Mouse (Mus musculus): ENCODE results near the gene Tenm4. TPM values are rescaled to one million over a fixed set of nuclear protein-coding genes. Genes with fewer than 3 reads are reported as not detected.

Gene Tenm4
- polyA plus RNA-seq, 1 experiment from 2014 or later: 45.6 TPM

DNA sequence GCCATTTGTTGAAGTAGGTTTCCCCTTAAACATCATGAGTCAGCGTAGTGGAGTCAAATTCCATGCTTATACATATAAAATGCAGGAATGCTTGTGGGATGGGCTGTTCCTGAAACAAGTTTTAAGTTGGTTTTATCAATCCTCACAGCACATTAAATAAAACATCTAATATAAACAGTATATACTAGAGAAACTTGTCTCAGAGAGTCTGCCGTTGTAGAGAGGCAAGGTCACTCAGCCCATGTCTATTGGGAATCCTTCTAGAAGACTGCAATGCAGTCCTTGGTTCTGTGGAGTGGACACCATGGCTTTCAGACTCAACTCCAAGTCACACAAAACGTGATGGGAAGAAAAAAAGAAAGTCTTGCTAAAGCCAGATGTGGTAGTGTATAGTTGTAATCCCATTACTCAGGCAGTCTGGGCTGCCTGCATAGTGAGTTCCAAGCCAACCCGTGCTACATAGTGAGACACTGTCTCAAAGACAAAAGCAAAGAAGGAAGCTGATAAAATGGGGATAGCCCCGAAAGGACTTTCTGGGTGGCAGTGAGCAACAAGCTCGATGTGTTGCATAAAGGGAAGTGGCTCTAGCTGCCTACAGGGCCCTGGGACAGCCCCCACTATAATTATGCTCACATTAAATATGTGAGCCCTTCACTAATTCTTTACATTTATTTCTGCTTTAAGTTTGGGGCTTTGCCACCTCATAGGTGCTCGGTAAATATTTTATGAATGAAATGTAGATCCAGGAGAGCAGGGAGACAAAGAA is 707.6 kb downstream of the Tenm4 start:
- peaks cover 9% of the 10 kb centered on the region for H3K36me3 ChIP-seq
- no peaks in the 10 kb centered on the region for H3K9me3 ChIP-seq
- H3K4me1 ChIP-seq: peaks cover 22% of the 10 kb centered on the region
- WGBS: 75% methylated on average over 7 of the region's 7 CpGs
- no peak overlapping the region for H3K9ac ChIP-seq
- no peak for ATAC-seq (ENCODE audit: insufficient number of reproducible peaks, insufficient read depth, low FRiP score, low TSS enrichment, low read depth)
- no peak overlapping the region for H3K27ac ChIP-seq
- no peak overlapping the region for H3K4me2 ChIP-seq
- no peak overlapping the region for H3K4me3 ChIP-seq
- H3K27me3 ChIP-seq: no peaks in the 10 kb centered on the region

DNA sequence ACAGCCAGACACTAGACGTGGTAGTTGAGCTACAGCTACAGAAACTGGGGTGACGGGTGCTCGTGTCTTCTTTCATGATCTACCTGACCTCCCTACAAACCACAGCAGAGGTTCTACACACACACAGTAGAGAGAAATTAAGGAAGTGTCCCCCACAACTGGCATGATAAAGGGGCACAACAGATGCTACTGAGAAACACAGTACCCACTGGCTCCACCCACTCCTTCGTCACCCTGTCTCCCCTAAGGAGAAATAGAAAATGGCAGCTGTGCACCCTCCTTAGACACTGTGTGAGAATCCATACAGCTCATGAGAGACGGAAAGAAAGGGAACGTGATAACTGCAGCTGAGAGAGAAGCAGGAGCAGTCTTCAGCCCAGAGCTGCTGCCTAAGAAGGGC is 708.5 kb downstream of the Tenm4 start:
- ATAC-seq (ENCODE audit: insufficient number of reproducible peaks, insufficient read depth, low FRiP score, low TSS enrichment, low read depth): no peak
- Histone ChIP-seq H3K4me1 (peaks cover 31% of the 10 kb centered on the region), H3K36me3 (0 out of 2 replicates have a peak, but pooled peaks cover 3% of the 10 kb centered on the region), H3K9ac (no peak overlapping the region), H3K9me3 (no peaks in the 10 kb centered on the region), H3K4me2 (no peak overlapping the region), H3K27ac (no peak overlapping the region), H3K4me3 (no peak overlapping the region), H3K27me3 (no peaks in the 10 kb centered on the region)
- 89% methylated on average over 6 of the region's 6 CpGs for WGBS

DNA sequence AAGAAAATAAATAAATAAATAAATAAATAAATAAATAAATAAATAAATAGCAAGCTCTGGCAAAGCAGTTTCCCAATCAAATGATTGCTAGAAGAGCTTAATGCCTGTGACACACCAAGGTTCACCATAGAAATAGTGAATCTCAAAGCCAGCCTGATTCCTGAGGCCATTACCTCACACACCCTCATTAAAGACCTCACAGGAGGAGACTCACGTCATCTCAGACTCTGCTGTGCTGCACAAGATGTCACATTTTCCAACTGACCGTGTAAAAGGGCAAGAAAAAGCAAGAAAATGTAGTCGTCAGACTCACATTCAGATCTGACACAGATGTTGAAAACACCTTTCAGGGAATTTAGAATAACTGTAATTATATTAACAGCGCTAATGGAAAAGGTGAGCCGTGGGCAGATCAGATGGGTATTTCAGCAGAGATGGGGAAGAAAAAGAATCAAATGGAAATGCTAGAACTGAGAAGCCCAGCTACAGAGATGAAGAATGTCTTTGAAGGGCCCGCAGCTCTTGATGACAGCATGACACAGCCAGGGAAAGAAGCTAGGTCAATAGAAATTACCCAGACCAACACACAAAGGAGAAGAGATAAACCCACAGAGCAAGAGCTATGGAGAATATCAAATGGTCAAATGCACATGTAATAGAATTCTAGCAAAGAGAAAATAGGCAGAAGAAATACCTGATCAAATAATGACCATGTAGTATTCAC is 709.3 kb downstream of the Tenm4 start:
- no peaks in the 10 kb centered on the region for H3K27me3 ChIP-seq
- no peak overlapping the region for H3K9ac ChIP-seq
- peaks cover 33% of the 10 kb centered on the region for H3K4me1 ChIP-seq
- H3K4me3 ChIP-seq: no peak overlapping the region
- no peak for ATAC-seq (ENCODE audit: insufficient number of reproducible peaks, insufficient read depth, low FRiP score, low TSS enrichment, low read depth)
- H3K4me2 ChIP-seq: no peak overlapping the region
- H3K27ac ChIP-seq: no peak overlapping the region
- H3K9me3 ChIP-seq: no peaks in the 10 kb centered on the region
- 82% methylated on average over 6 of the region's 6 CpGs for WGBS
- H3K36me3 ChIP-seq: peaks cover 7% of the 10 kb centered on the region

DNA sequence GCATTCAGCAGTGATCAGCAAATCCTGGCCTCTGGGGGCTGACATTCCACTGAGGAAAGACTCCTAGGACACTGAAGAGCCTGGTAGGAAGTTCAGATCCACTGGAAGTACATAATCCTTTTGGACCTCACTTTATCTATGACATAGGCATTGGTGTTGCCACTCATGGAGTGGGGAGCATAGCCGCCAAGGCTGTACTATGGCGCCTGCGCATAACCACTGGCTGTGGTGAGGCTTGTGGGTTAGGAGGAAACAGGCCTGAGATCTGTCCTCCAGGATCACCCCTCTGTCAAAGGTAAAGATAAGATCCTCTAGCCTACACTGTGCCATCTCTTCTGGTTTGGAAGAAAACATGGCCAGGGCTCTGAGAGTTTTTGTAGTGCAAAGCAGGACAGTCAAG is 712.3 kb downstream of the Tenm4 start:
- ATAC-seq (ENCODE audit: insufficient number of reproducible peaks, insufficient read depth, low FRiP score, low TSS enrichment, low read depth): no peak
- Histone ChIP-seq H3K27ac (peak overlapping the region; percentile 44; the same call in 1 of the 2 replicates), H3K4me2 (no peak overlapping the region)

DNA sequence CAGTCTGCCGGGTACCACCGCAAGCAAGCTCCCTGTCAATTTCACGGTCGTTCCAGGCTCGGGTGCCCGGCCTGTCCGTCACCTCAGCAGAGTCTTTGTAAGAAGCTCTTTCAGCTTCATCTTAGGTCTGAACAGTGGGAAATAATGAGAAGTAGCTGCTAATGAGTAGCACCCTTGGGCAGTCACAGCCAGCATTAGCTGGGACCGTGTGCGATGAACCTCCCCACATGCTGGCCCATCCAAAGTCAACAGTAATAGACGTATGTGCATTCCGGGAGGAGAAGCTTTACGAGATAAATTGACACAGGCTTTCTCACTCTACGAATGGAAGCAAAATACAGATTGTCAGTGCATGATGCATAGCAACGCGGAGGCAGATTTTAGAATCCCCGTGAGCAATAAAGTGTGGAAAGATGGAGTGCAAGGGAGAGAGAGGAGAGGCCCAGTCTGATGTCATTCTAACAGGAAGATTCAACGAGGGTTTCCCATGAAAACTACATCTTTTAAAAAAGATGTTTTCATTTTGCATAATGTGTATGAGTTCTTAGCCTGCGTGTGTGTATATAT is 716.1 kb downstream of the Tenm4 start:
- no peaks in the 10 kb centered on the region for H3K27me3 ChIP-seq

More for the DNA sequence above, 712.3 kb downstream of the Tenm4 start:
- peaks cover 34% of the 10 kb centered on the region for H3K4me1 ChIP-seq
- H3K9me3 ChIP-seq: no peaks in the 10 kb centered on the region
- WGBS: 97% methylated on average over 3 of the region's 3 CpGs
- H3K36me3 ChIP-seq: peaks cover 13% of the 10 kb centered on the region
- H3K4me3 ChIP-seq: no peak overlapping the region
- no peaks in the 10 kb centered on the region for H3K27me3 ChIP-seq
- no peak overlapping the region for H3K9ac ChIP-seq

DNA sequence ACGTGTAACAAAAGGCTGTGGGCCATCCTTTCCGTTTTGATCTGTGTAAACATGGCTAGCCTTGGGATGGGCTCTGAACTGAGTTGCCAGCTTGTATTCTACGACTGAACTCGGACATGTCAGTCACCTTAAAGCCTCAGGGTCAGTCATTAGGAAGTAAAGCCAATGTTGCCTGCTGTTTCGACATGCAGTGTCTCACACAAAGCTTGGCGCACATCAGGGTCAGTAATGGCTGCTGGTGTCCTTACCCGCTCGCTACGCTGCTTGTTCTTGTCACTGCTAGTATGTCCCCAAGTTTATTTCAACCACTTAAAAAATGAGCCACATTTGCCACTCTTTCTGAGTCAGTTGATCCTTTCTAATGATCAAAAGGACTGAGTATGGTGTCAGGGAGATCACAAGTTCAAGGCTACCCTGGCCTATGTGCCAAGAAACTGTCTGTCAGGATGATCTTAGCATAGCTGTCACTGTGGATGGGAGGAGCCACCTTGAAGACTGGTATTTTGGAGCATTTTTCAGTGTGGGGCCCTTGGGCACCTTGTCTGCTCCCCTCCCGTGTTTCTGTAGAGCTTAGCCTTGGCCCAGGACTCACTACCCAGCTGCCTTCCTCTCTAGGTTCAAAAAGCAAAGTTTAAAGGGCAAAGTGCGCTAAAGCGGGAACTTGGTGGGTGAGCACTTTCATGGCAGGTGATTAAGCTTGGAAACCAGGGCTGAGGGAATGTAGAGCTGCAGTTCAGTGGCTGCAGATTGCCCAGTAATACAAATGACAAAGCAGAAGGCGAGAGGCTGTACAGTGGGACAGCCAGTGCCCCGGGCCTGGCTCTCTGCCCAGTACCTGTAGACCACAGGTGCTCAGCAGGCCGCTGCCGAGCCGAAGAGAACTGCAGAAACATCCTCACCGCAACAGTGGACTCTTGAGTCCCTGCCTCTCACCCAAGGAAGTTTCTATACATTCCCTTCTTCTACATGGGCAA is 718.3 kb downstream of the Tenm4 start:
- no peaks in the 10 kb centered on the region for H3K27me3 ChIP-seq
- no peak overlapping the region for H3K9ac ChIP-seq
- H3K4me2 ChIP-seq: no peak overlapping the region
- no peak overlapping the region for H3K27ac ChIP-seq
- no peak overlapping the region for H3K4me3 ChIP-seq
- H3K4me1 ChIP-seq: peaks cover 25% of the 10 kb centered on the region
- 86% methylated on average over 18 of the region's 18 CpGs for WGBS
- no peak for ATAC-seq (ENCODE audit: insufficient number of reproducible peaks, insufficient read depth, low FRiP score, low TSS enrichment, low read depth)
- no peaks in the 10 kb centered on the region for H3K9me3 ChIP-seq
- H3K36me3 ChIP-seq: peaks cover 38% of the 10 kb centered on the region

More for the DNA sequence above, 716.1 kb downstream of the Tenm4 start:
- Histone ChIP-seq H3K9ac (no peak overlapping the region), H3K4me2 (no peak overlapping the region), H3K4me1 (peaks cover 42% of the 10 kb centered on the region), H3K36me3 (peaks cover 16% of the 10 kb centered on the region), H3K4me3 (no peak overlapping the region), H3K9me3 (no peaks in the 10 kb centered on the region), H3K27ac (0 out of 2 replicates have a peak overlapping the region, but pooled peaks have one; percentile 13)
- 70% methylated on average over 18 of the region's 18 CpGs for WGBS
- ATAC-seq (ENCODE audit: insufficient number of reproducible peaks, insufficient read depth, low FRiP score, low TSS enrichment, low read depth): no peak

DNA sequence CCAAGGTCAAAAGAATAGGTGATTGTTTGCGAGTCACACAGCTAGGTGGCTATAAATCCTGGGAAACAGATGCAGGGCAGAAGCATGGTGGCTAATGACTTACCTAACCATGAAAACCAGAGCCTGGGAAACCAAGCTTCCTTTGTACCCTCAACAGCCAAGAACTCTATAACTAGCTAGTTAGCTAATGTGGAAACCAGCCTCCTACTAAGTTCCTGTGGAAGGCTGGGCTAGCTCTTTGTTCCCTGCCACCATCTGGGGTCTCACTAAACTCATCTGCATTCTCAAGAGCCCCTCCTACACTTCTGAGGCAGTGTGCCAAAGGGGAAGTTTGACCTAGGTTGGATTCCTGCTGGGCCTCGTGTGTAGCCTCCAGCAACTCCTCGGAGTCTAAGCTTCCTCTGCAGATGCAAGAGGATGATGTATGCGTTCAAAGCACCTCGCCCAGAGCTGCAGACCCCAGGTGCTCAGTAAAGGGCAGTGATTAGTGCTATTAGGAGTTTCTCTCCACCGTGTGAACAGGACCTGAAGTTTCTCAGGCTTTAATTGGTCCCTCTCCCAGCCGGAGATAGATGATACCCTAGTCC is 719.1 kb downstream of the Tenm4 start:
- Histone ChIP-seq H3K4me3 (no peak overlapping the region), H3K27ac (no peak overlapping the region; the same call in 1 of the 2 replicates), H3K4me1 (peaks cover 20% of the 10 kb centered on the region), H3K9ac (no peak overlapping the region), H3K27me3 (no peaks in the 10 kb centered on the region), H3K4me2 (no peak overlapping the region), H3K36me3 (peaks cover 44% of the 10 kb centered on the region), H3K9me3 (no peaks in the 10 kb centered on the region)
- ATAC-seq (ENCODE audit: insufficient number of reproducible peaks, insufficient read depth, low FRiP score, low TSS enrichment, low read depth): no peak
- WGBS: 37% methylated on average over 7 of the region's 7 CpGs

DNA sequence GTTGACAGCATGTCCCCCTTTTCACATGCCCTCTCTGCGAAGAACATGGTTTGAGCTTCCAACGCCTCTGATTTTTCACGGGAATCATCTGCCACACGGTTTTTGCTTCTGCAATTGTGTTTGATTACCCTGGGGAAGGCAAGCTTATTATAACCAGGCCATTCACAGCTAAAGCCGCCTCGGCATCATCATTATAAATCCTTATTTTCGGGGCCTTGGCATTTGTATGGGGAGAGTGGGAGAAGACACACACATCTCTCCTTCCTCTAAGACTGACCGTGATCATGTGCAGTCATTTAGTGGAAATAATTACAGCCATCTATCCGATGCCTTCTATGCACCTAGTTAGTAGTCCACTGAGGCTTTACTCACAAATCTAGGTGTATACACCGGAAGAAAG is 719.9 kb downstream of the Tenm4 start:
- ATAC-seq (ENCODE audit: insufficient number of reproducible peaks, insufficient read depth, low FRiP score, low TSS enrichment, low read depth): no peak
- Histone ChIP-seq H3K27me3 (no peaks in the 10 kb centered on the region), H3K36me3 (peaks cover 47% of the 10 kb centered on the region), H3K4me1 (peaks cover 20% of the 10 kb centered on the region), H3K4me2 (no peak overlapping the region), H3K27ac (no peak overlapping the region), H3K4me3 (no peak overlapping the region), H3K9ac (no peak overlapping the region), H3K9me3 (no peaks in the 10 kb centered on the region)
- 68% methylated on average over 10 of the region's 10 CpGs for WGBS

DNA sequence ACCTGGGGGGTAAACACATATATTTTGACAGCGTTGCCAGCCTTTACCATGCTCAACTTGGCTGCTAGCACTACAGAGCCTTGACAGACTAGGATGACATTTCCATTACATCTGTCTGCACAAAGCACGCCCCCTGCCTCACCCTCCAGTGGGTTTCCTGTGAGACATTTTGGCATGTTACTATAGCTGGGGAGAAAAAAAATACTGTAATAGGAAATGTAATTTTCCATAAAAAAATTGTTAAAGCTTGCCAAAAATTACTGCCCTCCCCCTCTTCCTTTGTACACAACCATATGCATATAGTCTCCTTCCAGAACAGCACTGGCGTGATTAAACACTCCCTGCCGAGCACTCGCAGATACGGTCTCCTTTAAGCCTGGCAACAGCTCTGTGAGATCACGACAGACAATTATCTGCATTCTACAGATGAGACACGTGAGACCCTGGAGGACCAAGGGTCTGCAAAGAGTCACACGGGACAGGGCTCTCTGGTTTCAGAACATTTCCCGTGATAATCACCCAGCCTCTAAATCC is 728.1 kb downstream of the Tenm4 start:
- peaks cover 19% of the 10 kb centered on the region for H3K4me1 ChIP-seq
- H3K9me3 ChIP-seq: no peaks in the 10 kb centered on the region
- peak overlapping the region; percentile 37 for H3K4me2 ChIP-seq
- 0 out of 2 replicates have a peak overlapping the region, but pooled peaks have one; percentile 16 for H3K9ac ChIP-seq
- H3K27me3 ChIP-seq: no peaks in the 10 kb centered on the region
- peak overlapping the region; percentile 74 for H3K27ac ChIP-seq
- ATAC-seq (ENCODE audit: insufficient number of reproducible peaks, insufficient read depth, low FRiP score, low TSS enrichment, low read depth): peak; percentile 77
- no peak overlapping the region for H3K4me3 ChIP-seq
- peaks cover 47% of the 10 kb centered on the region for H3K36me3 ChIP-seq
- 27% methylated on average over 10 of the region's 10 CpGs for WGBS

DNA sequence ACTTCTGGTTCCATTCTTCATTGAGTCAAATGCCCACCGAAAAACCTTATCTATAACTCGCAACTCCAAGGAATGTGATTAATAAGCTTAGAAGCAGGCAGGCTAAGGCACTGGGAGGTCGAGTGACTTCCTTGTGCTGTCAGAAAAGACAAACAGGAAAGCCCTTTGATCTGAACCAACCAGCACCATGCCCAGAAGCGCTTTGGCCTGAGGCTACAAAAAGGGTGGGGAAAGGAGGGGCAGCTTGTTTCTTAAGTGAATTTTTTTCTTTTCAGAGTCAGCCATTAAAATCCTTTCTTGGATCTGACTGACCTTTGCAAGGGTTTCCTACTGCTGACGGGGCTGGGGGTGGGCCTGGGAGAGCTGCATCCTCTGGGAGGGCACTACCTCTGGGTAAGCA is 731.1 kb downstream of the Tenm4 start:
- peaks cover 30% of the 10 kb centered on the region for H3K36me3 ChIP-seq
- H3K27me3 ChIP-seq: no peaks in the 10 kb centered on the region
- H3K27ac ChIP-seq: no peak overlapping the region
- 51% methylated on average over 5 of the region's 5 CpGs for WGBS
- ATAC-seq (ENCODE audit: insufficient number of reproducible peaks, insufficient read depth, low FRiP score, low TSS enrichment, low read depth): no peak
- H3K9ac ChIP-seq: no peak overlapping the region
- no peaks in the 10 kb centered on the region for H3K9me3 ChIP-seq
- no peak overlapping the region for H3K4me2 ChIP-seq
- H3K4me3 ChIP-seq: no peak overlapping the region
- H3K4me1 ChIP-seq: peaks cover 19% of the 10 kb centered on the region

All from embryonic facial prominence, embryonic 13.5 days (tissue).